Mouse (Mus musculus) lung, embryonic 16.5 days (tissue): ENCODE data around the gene Cdc42se2. TPM values are rescaled to one million over a fixed set of nuclear protein-coding genes. Genes with fewer than 3 reads are reported as not detected.

ENCODE experiments used
- ATAC-seq: fragments of 200-750 bp; cut with Nextera tagmentation; 2 replicates; pipeline ENCODE4 v1.8.0; 2017; ENCODE audit warnings: low read depth, mild to moderate bottlenecking, moderate library complexity
- H3K27ac ChIP-seq: fragments of 300-500 bp; sonication (generic); 2 replicates; pipeline ENCODE4 v1.5.1; 2014; ENCODE audit warnings: mild to moderate bottlenecking, control low read depth, low read length
- H3K27me3 ChIP-seq: fragments of 300-500 bp; sonication (generic); 2 replicates; pipeline ENCODE4 v1.6.1; 2014; ENCODE audit warnings: low read depth, low read length, mixed read lengths; ENCODE audit not compliant: control insufficient read depth, insufficient read depth
- H3K36me3 ChIP-seq: fragments of 300-500 bp; sonication (generic); 2 replicates; pipeline ENCODE4 v1.6.1; 2014; ENCODE audit warnings: low read length; ENCODE audit not compliant: control insufficient read depth, insufficient read depth
- H3K4me1 ChIP-seq: fragments of 300-500 bp; sonication (generic); replicated peaks from 2 replicates; pipeline ENCODE4 v1.6.1; 2014; ENCODE audit warnings: low read length, mixed read lengths; ENCODE audit not compliant: control insufficient read depth, insufficient read depth
- H3K4me2 ChIP-seq: fragments of 300-500 bp; sonication (generic); 2 replicates; pipeline ENCODE4 v1.6.1; 2014; ENCODE audit warnings: low read depth, low read length, control low read depth
- H3K4me3 ChIP-seq: fragments of 300-500 bp; sonication (generic); 2 replicates; pipeline ENCODE4 v1.5.1; 2014; ENCODE audit warnings: mild to moderate bottlenecking, low read length, control low read depth
- H3K9ac ChIP-seq: fragments of 300-500 bp; sonication (generic); 2 replicates; pipeline ENCODE4 v1.6.1; 2014; ENCODE audit warnings: low read length, control low read depth
- H3K9me3 ChIP-seq: fragments of 300-500 bp; sonication (generic); 2 replicates; pipeline ENCODE4 v1.6.1; 2016; ENCODE audit warnings: low read length; ENCODE audit not compliant: control insufficient read depth
- WGBS: fragments of 180-500 bp; shearing (Covaris S2); extraction: QIAGEN DNeasy Blood & Tissue Kit; methylation state at CpG from one replicate; pipeline ENCODE4 v1.1.7; 2014; 5-methylcytosine and 5-hydroxymethylcytosine counted together
- polyA plus RNA-seq: library from polyadenylated mRNA; unstranded; fragments of >200 nt; fragmentation: Nextera tagmentation; extraction: Ambion mirVana; gene quantifications from 2 replicates; pipeline ENCODE4 v1.2.1, GENCODE M21; 2015

Gene Cdc42se2
- polyA plus RNA-seq, result 64.3 and 69.7 TPM in 2 replicates

- WGBS, result 4% methylated on average over 55 of the region's 56 CpGs
- Histone ChIP-seq H3K4me2 (peak within 1 kb of the TSS; percentile 82), H3K9me3 (no peaks in the 10 kb centered on the region), H3K27ac (peak within 1 kb of the TSS; percentile 98), H3K27me3 (no peaks in the 10 kb centered on the region), H3K4me3 (peak within 1 kb of the TSS; percentile 77), H3K36me3 (no peaks in the 10 kb centered on the region), H3K9ac (peak within 1 kb of the TSS; percentile 96), H3K4me1 (peaks cover 7% of the 10 kb centered on the region)
- ATAC-seq, result peak; percentile 99
Measured at GRCm38 (mm10) chr11:54787488-54788474, at the start of gene Cdc42se2. Gene Cdc42se2 (minus strand): TSS chr11:54787675.

DNA sequence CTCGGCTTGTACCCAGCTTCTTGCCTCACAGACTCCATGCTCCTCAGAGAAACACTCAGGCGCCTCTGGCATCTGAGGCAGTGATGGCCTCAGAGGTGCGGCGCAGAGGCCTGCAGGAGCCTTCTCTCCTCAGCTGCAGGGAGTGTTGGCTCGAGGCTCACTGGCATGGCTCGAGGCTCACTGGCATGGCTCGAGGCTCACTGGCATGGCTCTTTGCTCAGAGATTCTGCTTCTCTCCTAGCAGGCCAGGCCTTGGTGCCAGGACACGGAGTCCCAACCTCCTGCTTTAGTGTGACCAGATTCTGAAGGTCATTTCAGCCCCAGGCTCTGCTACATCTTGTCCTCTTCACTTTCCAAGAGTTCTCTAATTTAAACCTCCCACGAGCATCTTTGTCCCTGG, 48.6 kb upstream of the Cdc42se2 start:
- Histone ChIP-seq H3K27me3 (no peaks in the 10 kb centered on the region), H3K9ac (no peak overlapping the region), H3K36me3 (no peaks in the 10 kb centered on the region), H3K4me3 (no peak overlapping the region), H3K4me1 (no peaks in the 10 kb centered on the region), H3K27ac (no peak overlapping the region), H3K9me3 (no peaks in the 10 kb centered on the region), H3K4me2 (no peak overlapping the region)
- WGBS, result 76% methylated on average over 9 of the region's 9 CpGs
- ATAC-seq, result no peak

- Histone ChIP-seq H3K27ac (no peak overlapping the region), H3K4me1 (no peaks in the 10 kb centered on the region), H3K27me3 (no peaks in the 10 kb centered on the region), H3K4me2 (no peak overlapping the region), H3K4me3 (no peak overlapping the region), H3K36me3 (no peaks in the 10 kb centered on the region), H3K9ac (no peak overlapping the region), H3K9me3 (no peaks in the 10 kb centered on the region)
- no peak for ATAC-seq
- WGBS, result 56% methylated on average over 2 of the region's 2 CpGs
Measured at GRCm38 (mm10) chr11:54834596-54834995, 47.1 kb upstream of the Cdc42se2 start.

DNA sequence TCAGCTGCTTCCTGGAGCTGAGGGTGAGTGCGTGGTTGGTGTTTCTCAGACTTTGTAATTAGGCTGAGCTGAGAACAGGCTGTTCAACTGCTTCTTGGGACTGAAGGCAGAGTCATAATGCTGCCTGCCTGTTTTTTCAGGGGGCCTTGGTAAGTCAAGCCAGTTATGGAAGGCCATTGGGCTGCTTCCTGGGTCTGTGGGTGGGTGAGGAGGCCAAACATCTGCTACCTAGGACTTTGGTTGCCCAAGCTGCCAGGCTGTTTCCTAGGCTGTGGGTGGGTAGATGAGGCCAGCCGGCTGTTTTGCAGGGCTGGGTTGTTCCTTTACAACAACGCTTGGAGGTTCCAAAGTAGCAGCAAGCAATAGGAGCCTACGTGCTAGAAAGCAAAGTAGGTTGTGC, 46.4 kb upstream of the Cdc42se2 start:
- H3K9me3 ChIP-seq, result no peaks in the 10 kb centered on the region
- H3K9ac ChIP-seq, result no peak overlapping the region
- H3K27me3 ChIP-seq, result no peaks in the 10 kb centered on the region
- WGBS, result 85% methylated on average over 4 of the region's 4 CpGs
- H3K4me2 ChIP-seq, result no peak overlapping the region
- no peaks in the 10 kb centered on the region for H3K36me3 ChIP-seq
- no peaks in the 10 kb centered on the region for H3K4me1 ChIP-seq
- no peak overlapping the region for H3K27ac ChIP-seq
- no peak overlapping the region for H3K4me3 ChIP-seq
- no peak for ATAC-seq

DNA sequence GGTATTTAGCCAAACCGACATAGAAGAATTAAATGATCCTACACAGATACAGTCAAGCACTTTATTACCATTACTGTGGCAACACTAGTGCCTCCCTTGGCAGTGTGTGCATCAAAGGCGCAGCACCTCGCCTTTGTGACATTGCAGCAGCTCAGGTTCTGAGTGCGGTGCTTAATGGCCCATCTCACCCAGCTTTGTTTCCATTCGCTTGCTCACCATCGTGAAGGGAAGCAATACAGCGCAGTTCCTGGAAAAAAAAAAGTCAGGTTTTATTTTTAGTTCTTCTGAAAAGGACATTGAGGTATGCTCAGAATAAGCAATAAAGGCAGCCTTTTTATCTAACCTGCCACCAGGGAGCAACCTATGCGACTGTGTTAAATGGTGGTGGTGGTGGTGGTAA, 39.3 kb upstream of the Cdc42se2 start:
- H3K9me3 ChIP-seq, result peaks cover 3% of the 10 kb centered on the region; the same call in 1 of the 2 replicates
- no peaks in the 10 kb centered on the region for H3K27me3 ChIP-seq
- no peak overlapping the region for H3K9ac ChIP-seq
- no peak for ATAC-seq
- no peak overlapping the region for H3K4me3 ChIP-seq
- 87% methylated on average over 8 of the region's 8 CpGs for WGBS
- H3K27ac ChIP-seq, result no peak overlapping the region
- H3K4me1 ChIP-seq, result no peaks in the 10 kb centered on the region
- no peak overlapping the region for H3K4me2 ChIP-seq
- no peaks in the 10 kb centered on the region for H3K36me3 ChIP-seq

- no peak overlapping the region for H3K4me2 ChIP-seq
- H3K36me3 ChIP-seq, result no peaks in the 10 kb centered on the region
- no peaks in the 10 kb centered on the region for H3K27me3 ChIP-seq
- H3K27ac ChIP-seq, result no peak overlapping the region
- no peak overlapping the region for H3K9ac ChIP-seq
- ATAC-seq, result no peak
- peaks cover 3% of the 10 kb centered on the region; the same call in 1 of the 2 replicates for H3K9me3 ChIP-seq
- 77% methylated on average over 4 of the region's 4 CpGs for WGBS
- H3K4me1 ChIP-seq, result no peaks in the 10 kb centered on the region
- no peak overlapping the region for H3K4me3 ChIP-seq
Measured at GRCm38 (mm10) chr11:54825774-54826173, 38.3 kb upstream of the Cdc42se2 start.

- Histone ChIP-seq H3K9me3 (peaks cover 3% of the 10 kb centered on the region; the same call in 1 of the 2 replicates), H3K4me2 (no peak overlapping the region), H3K4me3 (no peak overlapping the region), H3K9ac (no peak overlapping the region), H3K36me3 (no peaks in the 10 kb centered on the region), H3K27ac (no peak overlapping the region), H3K27me3 (no peaks in the 10 kb centered on the region), H3K4me1 (no peaks in the 10 kb centered on the region)
- WGBS, result 76% methylated on average over 4 of the region's 4 CpGs
- no peak for ATAC-seq
Measured at GRCm38 (mm10) chr11:54823467-54823866, 36.0 kb upstream of the Cdc42se2 start.

- Histone ChIP-seq H3K27ac (no peak overlapping the region), H3K36me3 (no peaks in the 10 kb centered on the region), H3K4me3 (no peak overlapping the region), H3K27me3 (no peaks in the 10 kb centered on the region), H3K4me2 (no peak overlapping the region), H3K9ac (no peak overlapping the region), H3K4me1 (no peaks in the 10 kb centered on the region), H3K9me3 (peaks cover 3% of the 10 kb centered on the region; the same call in 1 of the 2 replicates)
- WGBS, result 60% methylated on average over 7 of the region's 7 CpGs
- no peak for ATAC-seq
Measured at GRCm38 (mm10) chr11:54819489-54819888, 32.0 kb upstream of the Cdc42se2 start.

DNA sequence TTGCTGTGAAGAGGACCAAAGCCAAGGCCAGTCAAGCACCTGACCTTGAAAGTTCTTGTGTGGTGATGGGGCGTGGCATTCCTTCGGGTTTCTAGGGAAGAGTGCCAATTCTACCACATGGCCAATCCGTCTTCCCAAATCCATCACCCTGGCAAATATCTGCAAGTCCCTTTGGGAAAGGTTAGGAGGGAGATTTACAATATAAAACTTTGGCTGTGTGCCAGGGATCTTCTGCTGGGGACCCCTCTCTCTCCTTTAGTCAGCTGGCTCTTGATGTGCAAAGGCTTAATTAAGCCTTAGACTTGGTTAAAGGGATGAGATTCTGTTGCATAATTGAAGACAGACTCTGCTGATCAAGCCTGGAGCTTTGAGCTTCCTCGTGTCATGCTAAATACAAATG, 30.0 kb upstream of the Cdc42se2 start:
- WGBS, result 52% methylated on average over 4 of the region's 4 CpGs
- Histone ChIP-seq H3K27ac (no peak overlapping the region), H3K4me1 (no peaks in the 10 kb centered on the region), H3K36me3 (no peaks in the 10 kb centered on the region), H3K9ac (no peak overlapping the region), H3K9me3 (no peaks in the 10 kb centered on the region), H3K4me2 (no peak overlapping the region), H3K27me3 (no peaks in the 10 kb centered on the region), H3K4me3 (no peak overlapping the region)
- ATAC-seq, result no peak
